In the genomic region with DNA sequence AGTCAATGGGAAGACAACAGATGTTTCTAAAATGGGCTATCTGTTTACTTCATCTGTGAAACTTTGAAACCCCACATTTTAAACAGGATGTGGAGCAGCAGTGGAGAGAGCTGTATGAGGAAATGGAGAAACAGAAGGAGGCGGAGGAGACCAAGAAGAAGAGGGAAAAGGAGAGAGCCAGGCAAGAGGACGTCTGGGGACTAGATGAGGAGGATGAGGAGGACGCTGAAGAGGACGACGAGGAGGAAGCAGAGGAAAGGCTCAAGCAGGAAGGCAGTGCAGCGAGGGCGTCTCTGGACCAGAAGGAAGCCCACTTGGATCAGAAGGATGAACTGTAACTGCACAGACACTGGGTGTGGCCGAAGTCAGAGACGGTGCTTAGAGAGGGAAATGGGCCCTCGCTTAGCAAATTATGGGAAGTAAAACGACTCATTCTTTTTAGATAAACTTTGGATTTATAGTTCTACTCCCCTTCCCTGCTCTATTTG, we compare ENCODE assay signal across 12 mouse cellular contexts. TPM values are rescaled to one million over a fixed set of nuclear protein-coding genes. Genes with fewer than 3 reads are reported as not detected.
A peak's percentile ranks its signal among the peaks of the same experiment; 100 is the strongest.
DNase-seq lines count a peak whose midpoint lies in the region; ATAC-seq and TF ChIP-seq lines count a peak whose summit lies in the region.
"Had no signal": no experiment of that assay in that cellular context is flagged by ENCODE, and none has a peak within 500 bp of the region (broad histone marks: within the 10 kb centered on the region; RNA-seq: fewer than 3 reads in every experiment).

No protein-coding gene starts in this region.

- H3K4me2 ChIP-seq in heart, embryonic 13.5 days, result peak overlapping the region; percentile 34; the same call in 1 of the 2 replicates
- H3K4me2 ChIP-seq in liver, postnatal 0 days (ENCODE audit: low read depth, low read length), result peak overlapping the region; percentile 40
- H3K4me2 ChIP-seq in hindbrain, embryonic 13.5 days, result no peak overlapping the region
- H3K4me2 ChIP-seq in midbrain, embryonic 14.5 days (ENCODE audit: low read length), result no peak overlapping the region
- H3K4me2 ChIP-seq: limb, embryonic 13.5 days had no signal

- 40% methylated on average over 11 of the region's 11 CpGs for WGBS in heart, embryonic 13.5 days
- 30% methylated on average over 11 of the region's 11 CpGs for WGBS in liver, postnatal 0 days (ENCODE audit: insufficient replicate concordance)
- WGBS in hindbrain, embryonic 13.5 days, result 76% methylated on average over 11 of the region's 11 CpGs
- WGBS in midbrain, embryonic 14.5 days, result 81% methylated on average over 11 of the region's 11 CpGs

- no peak for TF ChIP-seq EP300 in liver, postnatal 0 days (IDR thresholded peaks at IDR 0.05; ENCODE audit: low read depth)

- no peak for TF ChIP-seq CTCF in liver, postnatal 0 days (IDR thresholded peaks at IDR 0.05; ENCODE audit: low read depth)

- no peak for DNase-seq in liver, postnatal 0 days
- peak; percentile 34 for DNase-seq in naive thymus-derived CD4-positive, alpha-beta T cell, adult 2 months (ENCODE audit: low read depth)
- DNase-seq in frontal cortex, adult 2 months (ENCODE audit: extremely low spot score in 1 of 2, low spot score in 1 of 2), result no peak
- no peak for DNase-seq in midbrain, embryonic 14.5 days
- DNase-seq: adrenal gland, postnatal 14 days; cerebellum, postnatal 36 days; kidney, postnatal 36 days; thymus, postnatal 14 days had no signal

- no peak overlapping the region for H3K9ac ChIP-seq in heart, embryonic 13.5 days
- H3K9ac ChIP-seq in liver, postnatal 0 days (replicated peaks), result no peak overlapping the region; the same call in 1 of the 2 replicates
- H3K9ac ChIP-seq in hindbrain, embryonic 13.5 days, result no peak overlapping the region
- no peak overlapping the region for H3K9ac ChIP-seq in midbrain, embryonic 14.5 days (replicated peaks; ENCODE audit: low read length)
- H3K9ac ChIP-seq: limb, embryonic 13.5 days had no signal

- peak; percentile 24 for ATAC-seq in common myeloid progenitor, adult 5-6 weeks (replicated peaks; ENCODE audit: low read depth, poor library complexity, severe bottlenecking)
- no peak for ATAC-seq in heart, embryonic 13.5 days (ENCODE audit: extremely low read depth, insufficient number of reproducible peaks, low FRiP score, low TSS enrichment)
- ATAC-seq in liver, postnatal 0 days, result 0 out of 2 replicates have a peak, but pooled peaks have one; percentile 28
- no peak for ATAC-seq in hindbrain, embryonic 13.5 days (ENCODE audit: low FRiP score)
- no peak for ATAC-seq in midbrain, embryonic 14.5 days (ENCODE audit: low FRiP score, low TSS enrichment)

- no peak overlapping the region for H3K4me3 ChIP-seq in heart, embryonic 13.5 days
- no peak overlapping the region for H3K4me3 ChIP-seq in liver, postnatal 0 days (ENCODE audit: low read depth, low read length)
- H3K4me3 ChIP-seq in hindbrain, embryonic 13.5 days, result no peak overlapping the region
- H3K4me3 ChIP-seq in midbrain, embryonic 14.5 days (replicated peaks; ENCODE audit: low read depth, low read length), result no peak overlapping the region
- H3K4me3 ChIP-seq: limb, embryonic 13.5 days had no signal

- peaks cover 14% of the 10 kb centered on the region for H3K4me1 ChIP-seq in heart, embryonic 13.5 days
- H3K4me1 ChIP-seq in liver, postnatal 0 days (ENCODE audit: insufficient read depth), result peaks cover 11% of the 10 kb centered on the region
- no peaks in the 10 kb centered on the region for H3K4me1 ChIP-seq in hindbrain, embryonic 13.5 days (replicated peaks)
- no peaks in the 10 kb centered on the region for H3K4me1 ChIP-seq in midbrain, embryonic 14.5 days (ENCODE audit: control insufficient read depth, insufficient read depth, low read length)
- H3K4me1 ChIP-seq: limb, embryonic 13.5 days had no signal

- H3K36me3 ChIP-seq in heart, embryonic 13.5 days, result no peaks in the 10 kb centered on the region
- no peaks in the 10 kb centered on the region for H3K36me3 ChIP-seq in liver, postnatal 0 days (replicated peaks; ENCODE audit: insufficient read depth, low read length)
- no peaks in the 10 kb centered on the region for H3K36me3 ChIP-seq in hindbrain, embryonic 13.5 days
- no peaks in the 10 kb centered on the region for H3K36me3 ChIP-seq in midbrain, embryonic 14.5 days (ENCODE audit: control insufficient read depth, insufficient read depth, low read length)
- H3K36me3 ChIP-seq: limb, embryonic 13.5 days had no signal

- H3K9me3 ChIP-seq in heart, embryonic 13.5 days, result no peaks in the 10 kb centered on the region
- no peaks in the 10 kb centered on the region for H3K9me3 ChIP-seq in liver, postnatal 0 days (ENCODE audit: low read length)
- no peaks in the 10 kb centered on the region for H3K9me3 ChIP-seq in hindbrain, embryonic 13.5 days
- H3K9me3 ChIP-seq in midbrain, embryonic 14.5 days (ENCODE audit: control insufficient read depth, low read length), result no peaks in the 10 kb centered on the region
- H3K9me3 ChIP-seq: limb, embryonic 13.5 days had no signal

- H3K27ac ChIP-seq in heart, embryonic 13.5 days (replicated peaks), result peak overlapping the region; percentile 48; the same call in 1 of the 2 replicates
- peak overlapping the region; percentile 13 for H3K27ac ChIP-seq in liver, postnatal 0 days (ENCODE audit: low read depth)
- H3K27ac ChIP-seq in hindbrain, embryonic 13.5 days, result no peak overlapping the region
- H3K27ac ChIP-seq in midbrain, embryonic 14.5 days (replicated peaks; ENCODE audit: low read depth, low read length), result no peak overlapping the region
- H3K27ac ChIP-seq: limb, embryonic 13.5 days had no signal

- no peaks in the 10 kb centered on the region for H3K27me3 ChIP-seq in heart, embryonic 13.5 days (replicated peaks)
- H3K27me3 ChIP-seq in liver, postnatal 0 days (ENCODE audit: insufficient read depth, low read length), result no peaks in the 10 kb centered on the region
- H3K27me3 ChIP-seq in hindbrain, embryonic 13.5 days, result no peaks in the 10 kb centered on the region
- no peaks in the 10 kb centered on the region for H3K27me3 ChIP-seq in midbrain, embryonic 14.5 days (ENCODE audit: control insufficient read depth, insufficient read depth, low read length)
- H3K27me3 ChIP-seq: limb, embryonic 13.5 days had no signal

RNA-seq across cellular contexts. Expression of gene Calr4, which starts 19.4 kb away (rescaled TPM):
- not detected in 2 replicates for total RNA-seq in common myeloid progenitor, adult 5-6 weeks (2017)
- polyA plus RNA-seq in heart, embryonic 13.5 days (2015; fragmentation: Nextera tagmentation; extraction: Ambion mirVana), result 0.12 and 0.34 TPM in 2 replicates
- not detected in 2 replicates for polyA plus RNA-seq in liver, postnatal 0 days (2015; fragmentation: Nextera tagmentation; extraction: Ambion mirVana)
- 2.1 and 2.2 TPM in 2 replicates for polyA plus RNA-seq in hindbrain, embryonic 13.5 days (2015; fragmentation: Nextera tagmentation; extraction: Ambion mirVana)
- polyA plus RNA-seq in frontal cortex, adult 2 months (2012; rRNA removed), result 0.76 and 1.1 TPM in 2 replicates
- polyA plus RNA-seq in midbrain, embryonic 14.5 days (2014; fragmentation: Nextera tagmentation; extraction: Ambion mirVana), result 0.57 and 0.80 TPM in 2 replicates
- polyA plus RNA-seq: limb, embryonic 13.5 days had no signal

RNA-seq across cellular contexts. Expression of gene Eps15, which starts 26.4 kb away (rescaled TPM):
- 46.7 and 63.1 TPM in 2 replicates for total RNA-seq in common myeloid progenitor, adult 5-6 weeks (2017)
- polyA plus RNA-seq in heart, embryonic 13.5 days (2015; fragmentation: Nextera tagmentation; extraction: Ambion mirVana), result 25.4 and 31.1 TPM in 2 replicates
- polyA plus RNA-seq in liver, postnatal 0 days (2015; fragmentation: Nextera tagmentation; extraction: Ambion mirVana), result 20.0 and 21.2 TPM in 2 replicates
- polyA plus RNA-seq in hindbrain, embryonic 13.5 days (2015; fragmentation: Nextera tagmentation; extraction: Ambion mirVana), result 68.8 and 69.1 TPM in 2 replicates
- 119 and 124 TPM in 2 replicates for polyA plus RNA-seq in frontal cortex, adult 2 months (2012; rRNA removed)
- polyA plus RNA-seq in midbrain, embryonic 14.5 days (2014; fragmentation: Nextera tagmentation; extraction: Ambion mirVana), result 48.6 and 77.5 TPM in 2 replicates

RNA-seq across cellular contexts. Expression of gene Osbpl9, which starts 51.6 kb away (rescaled TPM):
- total RNA-seq in common myeloid progenitor, adult 5-6 weeks (2017), result 61.4 and 64.8 TPM in 2 replicates
- 43.3 and 44.4 TPM in 2 replicates for polyA plus RNA-seq in heart, embryonic 13.5 days (2015; fragmentation: Nextera tagmentation; extraction: Ambion mirVana)
- 28.2 and 29.3 TPM in 2 replicates for polyA plus RNA-seq in liver, postnatal 0 days (2015; fragmentation: Nextera tagmentation; extraction: Ambion mirVana)
- 90.1 and 92.1 TPM in 2 replicates for polyA plus RNA-seq in hindbrain, embryonic 13.5 days (2015; fragmentation: Nextera tagmentation; extraction: Ambion mirVana)
- polyA plus RNA-seq in frontal cortex, adult 2 months (2012; rRNA removed), result 60.5 and 70.6 TPM in 2 replicates
- polyA plus RNA-seq in midbrain, embryonic 14.5 days (2014; fragmentation: Nextera tagmentation; extraction: Ambion mirVana), result 61.9 and 81.1 TPM in 2 replicates

Comparison
In these comparisons a context has a peak if more than half of its experiments do, and no peak if none do; other contexts are left out.
1. ATAC-seq: peak in common myeloid progenitor, adult 5-6 weeks (single experiment) and liver, postnatal 0 days (single experiment); none in heart, embryonic 13.5 days (single experiment), hindbrain, embryonic 13.5 days (single experiment) and midbrain, embryonic 14.5 days (single experiment).
2. H3K27ac ChIP-seq: peak in heart, embryonic 13.5 days (single experiment) and liver, postnatal 0 days (single experiment); none in hindbrain, embryonic 13.5 days (single experiment) and midbrain, embryonic 14.5 days (single experiment).
3. H3K4me2 ChIP-seq: peak in heart, embryonic 13.5 days (single experiment) and liver, postnatal 0 days (single experiment); none in hindbrain, embryonic 13.5 days (single experiment) and midbrain, embryonic 14.5 days (single experiment).